Mouse (Mus musculus): Measurements from ENCODE around the gene Mmp23. TPM values are rescaled to one million over a fixed set of nuclear protein-coding genes. Genes with fewer than 3 reads are reported as not detected.

Mmp23 gene
- total and polyA plus RNA-seq, 2 experiments from 2014 or later: 2.9 to 6.0 TPM

DNA sequence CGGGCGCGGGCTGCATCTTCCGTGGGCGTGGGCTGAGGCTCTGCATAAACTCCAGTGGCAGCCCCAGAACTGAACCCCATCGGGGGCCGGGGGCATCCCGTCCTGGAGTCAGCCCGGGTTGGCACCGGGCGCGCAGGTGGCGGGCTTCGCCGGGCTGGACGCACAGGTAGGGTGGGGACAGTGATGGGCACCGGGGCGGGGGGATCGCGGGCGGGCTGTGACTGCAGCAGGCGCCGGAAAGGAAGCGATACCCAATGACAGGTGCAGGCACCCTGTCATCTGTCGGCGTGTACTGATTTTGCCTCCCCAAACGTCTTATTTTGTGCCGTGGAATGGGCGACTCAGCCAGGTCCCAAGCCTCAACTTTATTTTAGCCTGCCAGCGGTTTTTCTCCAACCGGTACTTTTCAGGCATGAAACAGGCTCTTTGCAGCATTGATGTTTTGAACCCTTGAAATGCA lies 51.2 kb downstream of the Mmp23 start:
- Histone ChIP-seq H3K36me3 (ENCODE audit: insufficient read depth) (no peaks in the 10 kb centered on the region), H3K27me3 (ENCODE audit: insufficient read depth, low read length) (no peaks in the 10 kb centered on the region), H3K9ac (peak overlapping the region; percentile 98), H3K9me3 (ENCODE audit: low read length) (no peaks in the 10 kb centered on the region), H3K4me1 (ENCODE audit: insufficient read depth) (peaks cover 13% of the 10 kb centered on the region; the same call in 1 of the 2 replicates), H3K27ac (ENCODE audit: low read depth, low read length) (peak overlapping the region; percentile 100), H3K4me3 (ENCODE audit: low read depth, low read length) (peak overlapping the region; percentile 79), H3K4me2 (ENCODE audit: low read depth) (peak overlapping the region; percentile 83)
- WGBS: 3% methylated on average over 30 of the region's 31 CpGs
- peak; percentile 2; the same call in 1 of the 2 replicates for ATAC-seq
- TF ChIP-seq CTCF (IDR thresholded peaks at IDR 0.05; ENCODE audit: low read depth): no peak
- DNase-seq: no peak

DNA sequence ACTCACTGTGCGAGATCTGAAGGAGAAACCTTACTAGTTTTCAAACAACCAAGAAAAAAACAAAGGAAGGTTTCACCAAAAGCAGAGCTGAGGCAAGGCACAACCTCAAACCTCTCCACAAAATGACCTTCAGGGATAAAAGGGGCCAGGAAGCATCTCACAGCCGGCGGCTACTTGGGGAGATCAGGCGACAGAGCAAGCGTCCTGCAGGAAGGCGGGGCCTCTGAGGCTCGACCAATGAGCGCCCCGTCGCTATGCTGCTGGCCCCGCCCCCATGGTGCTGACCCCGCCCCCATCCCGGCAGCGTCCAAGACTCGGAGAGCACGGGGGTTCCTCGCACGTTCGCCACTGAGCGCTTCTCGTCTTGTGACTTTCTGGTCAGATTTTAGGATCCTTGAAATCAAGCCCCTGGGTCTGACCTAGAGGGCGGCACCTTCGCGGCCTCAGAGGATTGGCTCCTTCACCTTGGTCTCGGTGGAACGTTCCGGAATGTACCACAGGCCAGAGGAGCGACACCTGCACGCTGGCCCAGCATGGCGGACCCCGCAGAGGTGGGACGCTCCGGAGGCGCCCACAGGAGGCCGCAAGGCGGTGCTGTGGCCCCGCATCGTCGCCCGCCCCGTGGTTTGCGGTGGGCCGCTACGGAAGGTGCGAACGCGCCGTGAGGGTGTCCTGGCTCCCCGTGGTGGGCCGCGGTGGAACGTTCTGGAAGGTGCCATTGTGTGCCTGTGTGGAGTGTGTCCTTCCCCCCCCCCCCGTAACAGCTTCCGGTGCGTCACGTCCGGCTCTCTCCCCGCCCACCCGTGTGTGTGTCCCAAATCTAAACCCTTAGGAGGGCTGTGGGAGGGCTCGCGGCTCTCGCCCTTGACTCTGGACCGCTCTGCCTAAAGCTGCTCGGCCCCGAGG lies 51.8 kb downstream of the Mmp23 start, which contains the start of gene Slc35e2:
Gene Slc35e2, plus strand, starts transcription at position 326 of the 906 bp plus-strand sequence.
- Histone ChIP-seq H3K9me3 (ENCODE audit: low read length) (no peaks in the 10 kb centered on the region), H3K4me2 (ENCODE audit: low read depth) (peak within 1 kb of the TSS; percentile 83), H3K27me3 (ENCODE audit: insufficient read depth, low read length) (no peaks in the 10 kb centered on the region), H3K27ac (ENCODE audit: low read depth, low read length) (peak within 1 kb of the TSS; percentile 100), H3K9ac (peak within 1 kb of the TSS; percentile 98), H3K4me3 (ENCODE audit: low read depth, low read length) (peak within 1 kb of the TSS; percentile 79), H3K36me3 (ENCODE audit: insufficient read depth) (no peaks in the 10 kb centered on the region), H3K4me1 (ENCODE audit: insufficient read depth) (peaks cover 13% of the 10 kb centered on the region; the same call in 1 of the 2 replicates)
- WGBS: under 1% methylated on average over 63 of the region's 65 CpGs
- peak; percentile 97 for DNase-seq
- peak; percentile 55 for TF ChIP-seq CTCF (IDR thresholded peaks at IDR 0.05; ENCODE audit: low read depth)
- ATAC-seq: peak; percentile 97

Other genes starting within 250 kb of the Mmp23 start
- 7.2 and 10.8 TPM in 2 replicates for gene Cfap74, start 244.2 kb downstream of the Mmp23 start, total RNA-seq (2014; rRNA removed)
- gene Cfap74, start 244.2 kb downstream of the Mmp23 start, polyA plus RNA-seq (2015; fragmentation: Nextera tagmentation; extraction: Ambion mirVana): 5.1 and 6.6 TPM in 2 replicates
- gene Tmem52, start 184.3 kb downstream of the Mmp23 start, total RNA-seq (2014; rRNA removed): 0.52 TPM in 1 of 2 replicates, not detected in the other
- gene Tmem52, start 184.3 kb downstream of the Mmp23 start, polyA plus RNA-seq (2015; fragmentation: Nextera tagmentation; extraction: Ambion mirVana): 0.23 and 0.29 TPM in 2 replicates
- 252 and 268 TPM in 2 replicates for gene Gnb1, start 162.0 kb downstream of the Mmp23 start, total RNA-seq (2014; rRNA removed)
- 1,233 and 1,420 TPM in 2 replicates for gene Gnb1, start 162.0 kb downstream of the Mmp23 start, polyA plus RNA-seq (2015; fragmentation: Nextera tagmentation; extraction: Ambion mirVana)
- 86.0 and 89.7 TPM in 2 replicates for gene Nadk, start 91.0 kb downstream of the Mmp23 start, total RNA-seq (2014; rRNA removed)
- 66.4 and 66.7 TPM in 2 replicates for gene Nadk, start 91.0 kb downstream of the Mmp23 start, polyA plus RNA-seq (2015; fragmentation: Nextera tagmentation; extraction: Ambion mirVana)
- gene Slc35e2, start 52.0 kb downstream of the Mmp23 start, total RNA-seq (2014; rRNA removed): 39.9 and 49.2 TPM in 2 replicates
- 8.6 and 10.5 TPM in 2 replicates for gene Slc35e2, start 52.0 kb downstream of the Mmp23 start, polyA plus RNA-seq (2015; fragmentation: Nextera tagmentation; extraction: Ambion mirVana)
- 20.7 and 21.8 TPM in 2 replicates for gene Cdk11b, start 28.5 kb downstream of the Mmp23 start, total RNA-seq (2014; rRNA removed)
- 48.7 and 64.7 TPM in 2 replicates for gene Cdk11b, start 28.5 kb downstream of the Mmp23 start, polyA plus RNA-seq (2015; fragmentation: Nextera tagmentation; extraction: Ambion mirVana)
- gene Gm10563, start 8.0 kb downstream of the Mmp23 start, total RNA-seq (2014; rRNA removed): not detected in 2 replicates
- not detected in 2 replicates for gene Gm10563, start 8.0 kb downstream of the Mmp23 start, polyA plus RNA-seq (2015; fragmentation: Nextera tagmentation; extraction: Ambion mirVana)
- gene Mib2, start 15.8 kb upstream of the Mmp23 start, total RNA-seq (2014; rRNA removed): 98.0 and 116 TPM in 2 replicates
- gene Mib2, start 15.8 kb upstream of the Mmp23 start, polyA plus RNA-seq (2015; fragmentation: Nextera tagmentation; extraction: Ambion mirVana): 42.9 and 46.5 TPM in 2 replicates
- 31.9 and 33.5 TPM in 2 replicates for gene Fndc10, start 41.0 kb upstream of the Mmp23 start, total RNA-seq (2014; rRNA removed)
- gene Fndc10, start 41.0 kb upstream of the Mmp23 start, polyA plus RNA-seq (2015; fragmentation: Nextera tagmentation; extraction: Ambion mirVana): 20.4 and 24.6 TPM in 2 replicates
- gene Ssu72, start 51.4 kb upstream of the Mmp23 start, total RNA-seq (2014; rRNA removed): 103 and 121 TPM in 2 replicates
- 164 and 176 TPM in 2 replicates for gene Ssu72, start 51.4 kb upstream of the Mmp23 start, polyA plus RNA-seq (2015; fragmentation: Nextera tagmentation; extraction: Ambion mirVana)
- gene Tmem240, start 81.4 kb upstream of the Mmp23 start, total RNA-seq (2014; rRNA removed): 43.4 and 55.2 TPM in 2 replicates
- 19.1 and 23.8 TPM in 2 replicates for gene Tmem240, start 81.4 kb upstream of the Mmp23 start, polyA plus RNA-seq (2015; fragmentation: Nextera tagmentation; extraction: Ambion mirVana)
- gene Atad3a, start 107.7 kb upstream of the Mmp23 start, total RNA-seq (2014; rRNA removed): 72.3 and 79.2 TPM in 2 replicates
- gene Atad3a, start 107.7 kb upstream of the Mmp23 start, polyA plus RNA-seq (2015; fragmentation: Nextera tagmentation; extraction: Ambion mirVana): 61.3 and 68.6 TPM in 2 replicates
- gene Vwa1, start 121.3 kb upstream of the Mmp23 start, total RNA-seq (2014; rRNA removed): 27.9 and 29.6 TPM in 2 replicates
- gene Vwa1, start 121.3 kb upstream of the Mmp23 start, polyA plus RNA-seq (2015; fragmentation: Nextera tagmentation; extraction: Ambion mirVana): 22.9 and 24.8 TPM in 2 replicates
- 0.14 and 0.38 TPM in 2 replicates for gene Tmem88b, start 132.5 kb upstream of the Mmp23 start, total RNA-seq (2014; rRNA removed)
- gene Tmem88b, start 132.5 kb upstream of the Mmp23 start, polyA plus RNA-seq (2015; fragmentation: Nextera tagmentation; extraction: Ambion mirVana): 0.24 and 0.38 TPM in 2 replicates
- not detected in 2 replicates for gene Ankrd65, start 137.1 kb upstream of the Mmp23 start, total RNA-seq (2014; rRNA removed)
- gene Ankrd65, start 137.1 kb upstream of the Mmp23 start, polyA plus RNA-seq (2015; fragmentation: Nextera tagmentation; extraction: Ambion mirVana): not detected in 2 replicates
- gene Mrpl20, start 149.5 kb upstream of the Mmp23 start, total RNA-seq (2014; rRNA removed): 134 and 220 TPM in 2 replicates
- gene Mrpl20, start 149.5 kb upstream of the Mmp23 start, polyA plus RNA-seq (2015; fragmentation: Nextera tagmentation; extraction: Ambion mirVana): 304 and 396 TPM in 2 replicates
- gene Ccnl2, start 159.1 kb upstream of the Mmp23 start, total RNA-seq (2014; rRNA removed): 112 and 113 TPM in 2 replicates
- 48.3 and 68.3 TPM in 2 replicates for gene Ccnl2, start 159.1 kb upstream of the Mmp23 start, polyA plus RNA-seq (2015; fragmentation: Nextera tagmentation; extraction: Ambion mirVana)
- 90.9 and 93.0 TPM in 2 replicates for gene Aurkaip1, start 177.9 kb upstream of the Mmp23 start, total RNA-seq (2014; rRNA removed)
- gene Aurkaip1, start 177.9 kb upstream of the Mmp23 start, polyA plus RNA-seq (2015; fragmentation: Nextera tagmentation; extraction: Ambion mirVana): 148 and 183 TPM in 2 replicates
- gene Mxra8, start 186.3 kb upstream of the Mmp23 start, total RNA-seq (2014; rRNA removed): 19.5 and 35.9 TPM in 2 replicates
- 25.0 and 30.5 TPM in 2 replicates for gene Mxra8, start 186.3 kb upstream of the Mmp23 start, polyA plus RNA-seq (2015; fragmentation: Nextera tagmentation; extraction: Ambion mirVana)
- 118 and 120 TPM in 2 replicates for gene Dvl1, start 194.0 kb upstream of the Mmp23 start, total RNA-seq (2014; rRNA removed)
- 15.1 and 16.3 TPM in 2 replicates for gene Dvl1, start 194.0 kb upstream of the Mmp23 start, polyA plus RNA-seq (2015; fragmentation: Nextera tagmentation; extraction: Ambion mirVana)
- gene Tas1r3, start 210.0 kb upstream of the Mmp23 start, total RNA-seq (2014; rRNA removed): 0.54 and 0.67 TPM in 2 replicates
- 0.14 and 0.22 TPM in 2 replicates for gene Tas1r3, start 210.0 kb upstream of the Mmp23 start, polyA plus RNA-seq (2015; fragmentation: Nextera tagmentation; extraction: Ambion mirVana)
- gene Cptp, start 216.1 kb upstream of the Mmp23 start, total RNA-seq (2014; rRNA removed): 12.7 and 19.8 TPM in 2 replicates
- gene Cptp, start 216.1 kb upstream of the Mmp23 start, polyA plus RNA-seq (2015; fragmentation: Nextera tagmentation; extraction: Ambion mirVana): 18.7 and 22.8 TPM in 2 replicates
- gene Ints11, start 216.2 kb upstream of the Mmp23 start, total RNA-seq (2014; rRNA removed): 47.7 and 63.8 TPM in 2 replicates
- 58.8 and 59.8 TPM in 2 replicates for gene Ints11, start 216.2 kb upstream of the Mmp23 start, polyA plus RNA-seq (2015; fragmentation: Nextera tagmentation; extraction: Ambion mirVana)
- 65.4 and 69.5 TPM in 2 replicates for gene Pusl1, start 238.4 kb upstream of the Mmp23 start, total RNA-seq (2014; rRNA removed)
- 56.5 and 59.0 TPM in 2 replicates for gene Pusl1, start 238.4 kb upstream of the Mmp23 start, polyA plus RNA-seq (2015; fragmentation: Nextera tagmentation; extraction: Ambion mirVana)
- gene Acap3, start 238.4 kb upstream of the Mmp23 start, total RNA-seq (2014; rRNA removed): 116 and 147 TPM in 2 replicates
- gene Acap3, start 238.4 kb upstream of the Mmp23 start, polyA plus RNA-seq (2015; fragmentation: Nextera tagmentation; extraction: Ambion mirVana): 84.2 and 95.3 TPM in 2 replicates